Mouse (Mus musculus): Measurements from ENCODE around the gene Snrpa1. TPM values are rescaled to one million over a fixed set of nuclear protein-coding genes. Genes with fewer than 3 reads are reported as not detected.
A peak's percentile ranks its signal among the peaks of the same experiment; 100 is the strongest.
"Not testable (repeated sequence)": the region's sequence is repeated elsewhere in the genome, so short reads cannot be mapped to it uniquely, and the experiment has no call there.

The Snrpa1 gene
- 10 to 100 TPM; 41.9 to 50.3 TPM for total RNA-seq (2021)
- long read RNA-seq, transcript Snrpa1-206 (9 exons, 1,248 nt), result major isoform, 46 of 84 reads
- long read RNA-seq, partial matches to known transcripts, result 2 of 84 reads
- long read RNA-seq, other reads (novel, unspliced or antisense), result 32 of 84 reads

GRCm38 (mm10) chr7:66058703-66059102 is at the start of gene Snrpa1:
Gene Snrpa1 (plus strand): TSS chr7:66059003.
- DNase-seq (ENCODE audit: low spot score in 2 of 2), result no peak

- no peak for DNase-seq (ENCODE audit: low spot score in 2 of 2)
Measured at GRCm38 (mm10) chr7:66010518-66010917, 48.3 kb upstream of the Snrpa1 start.

GRCm38 (mm10) chr7:66027747-66028146 is 31.1 kb upstream of the Snrpa1 start:
- no peak for DNase-seq (ENCODE audit: low spot score in 2 of 2)

GRCm38 (mm10) chr7:66028766-66029512 is 29.9 kb upstream of the Snrpa1 start:
- DNase-seq (ENCODE audit: low spot score in 2 of 2), result no peak

GRCm38 (mm10) chr7:66036809-66037208 is 22.0 kb upstream of the Snrpa1 start:
- no peak for DNase-seq (ENCODE audit: low spot score in 2 of 2)

- DNase-seq (ENCODE audit: low spot score in 2 of 2), result no peak
Measured at GRCm38 (mm10) chr7:66038261-66038660, 20.5 kb upstream of the Snrpa1 start.

- no peak for DNase-seq (ENCODE audit: low spot score in 2 of 2)
Measured at GRCm38 (mm10) chr7:66038730-66039129, 20.1 kb upstream of the Snrpa1 start.

- DNase-seq (ENCODE audit: low spot score in 2 of 2), result no peak
Measured at GRCm38 (mm10) chr7:66040026-66040814, 18.6 kb upstream of the Snrpa1 start.

GRCm38 (mm10) chr7:66043552-66044459 is 15.0 kb upstream of the Snrpa1 start, which contains the start of gene Gm45213:
Gene Gm45213 (plus strand): TSS chr7:66043602.
- DNase-seq (ENCODE audit: low spot score in 2 of 2), result no peak

- DNase-seq (ENCODE audit: low spot score in 2 of 2), result no peak
Measured at GRCm38 (mm10) chr7:66044617-66045016, 14.2 kb upstream of the Snrpa1 start.

- no peak for DNase-seq (ENCODE audit: low spot score in 2 of 2)
Measured at GRCm38 (mm10) chr7:66046921-66047918, 11.6 kb upstream of the Snrpa1 start.

- DNase-seq (ENCODE audit: low spot score in 2 of 2), result no peak
Measured at GRCm38 (mm10) chr7:66047975-66048374, 10.8 kb upstream of the Snrpa1 start.

- no peak for DNase-seq (ENCODE audit: low spot score in 2 of 2)
Measured at GRCm38 (mm10) chr7:66048446-66049230, 10.2 kb upstream of the Snrpa1 start.

GRCm38 (mm10) chr7:66053946-66054483 is 4.8 kb upstream of the Snrpa1 start:
- DNase-seq (ENCODE audit: low spot score in 2 of 2), result no peak

GRCm38 (mm10) chr7:66055356-66055755 is 3.4 kb upstream of the Snrpa1 start:
- not testable (repeated sequence) for DNase-seq (ENCODE audit: low spot score in 2 of 2)

- peak; percentile 87 to 94 for DNase-seq (ENCODE audit: low spot score in 2 of 2)
Measured at GRCm38 (mm10) chr7:66060066-66060956, 1.5 kb downstream of the Snrpa1 start.

GRCm38 (mm10) chr7:66061057-66061456 is 2.3 kb downstream of the Snrpa1 start:
- DNase-seq (ENCODE audit: low spot score in 2 of 2), result no peak

GRCm38 (mm10) chr7:66076411-66076810 is 17.6 kb downstream of the Snrpa1 start:
- peak in 1 of 2 experiments; percentile 32 for DNase-seq (ENCODE audit: low spot score in 2 of 2)

Data from layer of hippocampus, postnatal 10 days (tissue).